Mouse (Mus musculus) MEL (cell line): ENCODE results near the gene Ube2g1. TPM values are rescaled to one million over a fixed set of nuclear protein-coding genes. Genes with fewer than 3 reads are reported as not detected.

ENCODE experiments used
- DNase-seq: peaks from one replicate; pipeline ENCODE4 v3.0.0; 2011; ENCODE audit warnings: low read depth, low spot score
- H3K27ac ChIP-seq: 2 replicates; pipeline ENCODE4 v1.5.1; 2012; ENCODE audit warnings: low read depth, mild to moderate bottlenecking, control low read depth, low read length, moderate library complexity; ENCODE audit not compliant: control insufficient read depth
- H3K27me3 ChIP-seq, 2 experiments: fragments of 150-350 bp in 1 of 2; sonication (generic) in 1 of 2; 2 replicates each; pipeline ENCODE4 v1.6.1; 2012; ENCODE audit warnings: low read length in 2 of 2, mild to moderate bottlenecking in 2 of 2, improper control_type of control experiment in 1 of 2, moderate library complexity in 1 of 2; ENCODE audit not compliant: insufficient read depth in 2 of 2, control insufficient read depth in 1 of 2
- H3K36me3 ChIP-seq, 2 experiments: 2 replicates each; pipeline ENCODE4 v1.6.1; 2012 to 2014; ENCODE audit warnings: low read length in 2 of 2, improper control_type of control experiment in 1 of 2, inconsistent platforms in 1 of 2, mild to moderate bottlenecking in 1 of 2; ENCODE audit not compliant: insufficient read depth in 2 of 2, control insufficient read depth in 1 of 2
- H3K4me1 ChIP-seq, 2 experiments: fragments of 150-350 bp in 1 of 2; sonication (generic) in 1 of 2; 2 replicates each; pipeline ENCODE4 v1.6.1; 2012; ENCODE audit warnings: low read length in 2 of 2, improper control_type of control experiment in 1 of 2, mild to moderate bottlenecking in 1 of 2; ENCODE audit not compliant: insufficient read depth in 2 of 2, control insufficient read depth in 1 of 2
- H3K4me3 ChIP-seq, 2 experiments: fragments of 150-350 bp in 1 of 2; sonication (generic) in 1 of 2; 2 replicates each; pipeline ENCODE4 v1.5.1; 2012; ENCODE audit warnings: low read depth in 2 of 2, low read length in 2 of 2, mild to moderate bottlenecking in 2 of 2, moderate library complexity in 2 of 2, control low read depth in 1 of 2, improper control_type of control experiment in 1 of 2; ENCODE audit not compliant: control insufficient read depth in 1 of 2, insufficient read depth in 1 of 2
- H3K79me2 ChIP-seq: 2 replicates; pipeline ENCODE4 v1.6.1; 2012; ENCODE audit warnings: mild to moderate bottlenecking, low read length, moderate library complexity; ENCODE audit not compliant: control insufficient read depth, poor library complexity, insufficient read depth
- H3K9ac ChIP-seq: 2 replicates; pipeline ENCODE4 v1.6.1; 2012; ENCODE audit warnings: low read depth, mild to moderate bottlenecking, control low read depth, low read length, moderate library complexity; ENCODE audit not compliant: control insufficient read depth, poor library complexity, severe bottlenecking
- H3K9me3 ChIP-seq: fragments of 150-350 bp; sonication (generic); replicated peaks from 2 replicates; pipeline ENCODE4 v1.6.1; 2012; ENCODE audit warnings: mild to moderate bottlenecking, low read length, improper control_type of control experiment, moderate library complexity; ENCODE audit not compliant: insufficient read depth
- BHLHE40 ChIP-seq: IDR thresholded peaks from 2 replicates; pipeline ENCODE4 v1.6.1; 2012; ENCODE audit warnings: low read depth, mild to moderate bottlenecking, inconsistent platforms, low read length, improper control_type of control experiment, borderline replicate concordance
- CHD1 ChIP-seq: IDR thresholded peaks from 2 replicates; pipeline ENCODE4 v1.6.1; 2012; ENCODE audit warnings: low read depth, mild to moderate bottlenecking, inconsistent platforms, low read length, improper control_type of control experiment
- CHD2 ChIP-seq: IDR thresholded peaks from 2 replicates; pipeline ENCODE4 v1.6.1; 2011; ENCODE audit warnings: low read length, improper control_type of control experiment
- CTCF ChIP-seq, 3 experiments: IDR thresholded peaks in 2 of 3; conservative IDR thresholded peaks in 1 of 3; 2 replicates each; pipeline ENCODE4 v1.5.1; 2011 to 2012; ENCODE audit warnings: low read length in 3 of 3, low read depth in 2 of 3, mild to moderate bottlenecking in 2 of 3, improper control_type of control experiment in 1 of 3, inconsistent platforms in 1 of 3, mixed read lengths in 1 of 3, moderate library complexity in 1 of 3; ENCODE audit not compliant: control insufficient read depth in 1 of 3, insufficient read depth in 1 of 3, poor library complexity in 1 of 3, severe bottlenecking in 1 of 3
- ELF1 ChIP-seq: IDR thresholded peaks from 2 replicates; pipeline ENCODE4 v1.6.1; 2014; ENCODE audit warnings: low read depth, mild to moderate bottlenecking, inconsistent platforms, low read length, improper control_type of control experiment, moderate library complexity
- EP300 ChIP-seq, 2 experiments: IDR thresholded peaks; 2 replicates each; pipeline ENCODE4 v1.6.1; 2011; ENCODE audit warnings: improper control_type of control experiment in 2 of 2, low read length in 2 of 2, low read depth in 1 of 2, mild to moderate bottlenecking in 1 of 2
- GABPA ChIP-seq: IDR thresholded peaks from 2 replicates; pipeline ENCODE4 v1.6.1; 2012; ENCODE audit warnings: low read depth, mild to moderate bottlenecking, inconsistent platforms, low read length, improper control_type of control experiment, moderate library complexity
- JUND ChIP-seq: IDR thresholded peaks from 2 replicates; pipeline ENCODE4 v1.6.1; 2011; ENCODE audit warnings: low read depth, mild to moderate bottlenecking, improper control_type of control experiment, low read length
- KAT2A ChIP-seq: conservative IDR thresholded peaks from 2 replicates; pipeline ENCODE4 v1.6.1; 2012; ENCODE audit warnings: low read depth, low read length, improper control_type of control experiment, inconsistent platforms
- MAFK ChIP-seq: IDR thresholded peaks from 2 replicates; pipeline ENCODE4 v1.6.1; 2011; ENCODE audit warnings: low read depth, mild to moderate bottlenecking, low read length, improper control_type of control experiment, borderline replicate concordance
- MAX ChIP-seq: IDR thresholded peaks from 2 replicates; pipeline ENCODE4 v1.6.1; 2011; ENCODE audit warnings: low read length, improper control_type of control experiment
- MAZ ChIP-seq: IDR thresholded peaks from 2 replicates; pipeline ENCODE4 v1.6.1; 2012; ENCODE audit warnings: low read depth, mild to moderate bottlenecking, inconsistent platforms, low read length, improper control_type of control experiment
- MXI1 ChIP-seq: IDR thresholded peaks from 2 replicates; pipeline ENCODE4 v1.6.1; 2011; ENCODE audit warnings: mild to moderate bottlenecking, low read depth, low read length, improper control_type of control experiment
- MYC ChIP-seq: IDR thresholded peaks from 2 replicates; pipeline ENCODE4 v1.6.1; 2011; ENCODE audit warnings: low read depth, mild to moderate bottlenecking, low read length, improper control_type of control experiment, moderate library complexity
- NELFE ChIP-seq: IDR thresholded peaks from 2 replicates; pipeline ENCODE4 v1.6.1; 2011; ENCODE audit warnings: low read depth, low read length, improper control_type of control experiment
- NRF1 ChIP-seq: IDR thresholded peaks from 2 replicates; pipeline ENCODE4 v1.6.1; 2014; ENCODE audit warnings: low read depth, mild to moderate bottlenecking, inconsistent platforms, low read length, improper control_type of control experiment, moderate library complexity; ENCODE audit not compliant: poor library complexity, insufficient read depth, severe bottlenecking
- POLR2A ChIP-seq, 2 experiments: IDR thresholded peaks; 2 replicates each; pipeline ENCODE4 v1.6.1; 2011 to 2012; ENCODE audit warnings: low read length in 2 of 2, mild to moderate bottlenecking in 2 of 2, control low read depth in 1 of 2, improper control_type of control experiment in 1 of 2, low read depth in 1 of 2, moderate library complexity in 1 of 2; ENCODE audit not compliant: control insufficient read depth in 1 of 2, insufficient read depth in 1 of 2, poor library complexity in 1 of 2
- POLR2AphosphoS2 ChIP-seq: IDR thresholded peaks from 2 replicates; pipeline ENCODE4 v1.6.1; 2011; ENCODE audit warnings: low read length, improper control_type of control experiment
- POLR2AphosphoS5 ChIP-seq: IDR thresholded peaks from 2 replicates; pipeline ENCODE4 v1.6.1; 2012; ENCODE audit warnings: low read depth, borderline replicate concordance, mild to moderate bottlenecking, inconsistent platforms, low read length, moderate library complexity, mixed read lengths
- RAD21 ChIP-seq: IDR thresholded peaks from 2 replicates; pipeline ENCODE4 v1.6.1; 2011; ENCODE audit warnings: mild to moderate bottlenecking, low read depth, low read length, improper control_type of control experiment
- RCOR1 ChIP-seq: IDR thresholded peaks from 2 replicates; pipeline ENCODE4 v1.6.1; 2012; ENCODE audit warnings: low read depth, mild to moderate bottlenecking, inconsistent platforms, low read length, improper control_type of control experiment
- SIN3A ChIP-seq: IDR thresholded peaks from 2 replicates; pipeline ENCODE4 v1.6.1; 2012; ENCODE audit warnings: low read length, improper control_type of control experiment, inconsistent platforms
- TBP ChIP-seq: IDR thresholded peaks from 2 replicates; pipeline ENCODE4 v1.8.0; 2011; ENCODE audit warnings: low read depth, low read length, improper control_type of control experiment
- TCF12 ChIP-seq: IDR thresholded peaks from 2 replicates; pipeline ENCODE4 v1.6.1; 2014; ENCODE audit warnings: low read depth, mild to moderate bottlenecking, inconsistent platforms, low read length, improper control_type of control experiment, moderate library complexity
- UBTF ChIP-seq: IDR thresholded peaks from 2 replicates; pipeline ENCODE4 v1.6.1; 2012; ENCODE audit warnings: low read depth, mild to moderate bottlenecking, inconsistent platforms, low read length, improper control_type of control experiment, moderate library complexity, borderline replicate concordance; ENCODE audit not compliant: insufficient read depth
- USF1 ChIP-seq: IDR thresholded peaks from 2 replicates; pipeline ENCODE4 v1.6.1; 2014; ENCODE audit warnings: low read depth, mild to moderate bottlenecking, inconsistent platforms, low read length, improper control_type of control experiment, moderate library complexity
- ZC3H11A ChIP-seq: IDR thresholded peaks from 2 replicates; pipeline ENCODE4 v1.6.1; 2012; ENCODE audit warnings: low read depth, mild to moderate bottlenecking, inconsistent platforms, low read length, improper control_type of control experiment
- ZKSCAN1 ChIP-seq: IDR thresholded peaks from 2 replicates; pipeline ENCODE4 v1.6.1; 2012; ENCODE audit warnings: low read depth, mild to moderate bottlenecking, inconsistent platforms, low read length, improper control_type of control experiment, moderate library complexity
- ZMIZ1 ChIP-seq: IDR thresholded peaks from 2 replicates; pipeline ENCODE4 v1.6.1; 2012; ENCODE audit warnings: low read depth, mild to moderate bottlenecking, inconsistent platforms, low read length, improper control_type of control experiment, moderate library complexity
- polyA plus RNA-seq, 2 experiments: library from polyadenylated mRNA; stranded (reverse) in 1 of 2; unstranded in 1 of 2; fragments of >175 nt in 1 of 2; fragments of >200 nt in 1 of 2; gene quantifications; 2 replicates each; pipeline versions ENCODE4 v1.2.1 to v1.2.4; 2012; ENCODE audit warnings: low replicate concordance in 2 of 2, low read depth in 1 of 2; ENCODE audit not compliant: insufficient read length in 2 of 2, insufficient read depth in 1 of 2, missing spikeins in 1 of 2
- total RNA-seq: library from RNA; depleted of rRNA; stranded (reverse); fragments of 300-350 nt; gene quantifications from 2 replicates; pipeline ENCODE4 v1.2.3, GENCODE M21; 2012

Gene Ube2g1
- total and polyA plus RNA-seq, 3 experiments = 26.6 to 38.1 (median 38.0) TPM

DNA sequence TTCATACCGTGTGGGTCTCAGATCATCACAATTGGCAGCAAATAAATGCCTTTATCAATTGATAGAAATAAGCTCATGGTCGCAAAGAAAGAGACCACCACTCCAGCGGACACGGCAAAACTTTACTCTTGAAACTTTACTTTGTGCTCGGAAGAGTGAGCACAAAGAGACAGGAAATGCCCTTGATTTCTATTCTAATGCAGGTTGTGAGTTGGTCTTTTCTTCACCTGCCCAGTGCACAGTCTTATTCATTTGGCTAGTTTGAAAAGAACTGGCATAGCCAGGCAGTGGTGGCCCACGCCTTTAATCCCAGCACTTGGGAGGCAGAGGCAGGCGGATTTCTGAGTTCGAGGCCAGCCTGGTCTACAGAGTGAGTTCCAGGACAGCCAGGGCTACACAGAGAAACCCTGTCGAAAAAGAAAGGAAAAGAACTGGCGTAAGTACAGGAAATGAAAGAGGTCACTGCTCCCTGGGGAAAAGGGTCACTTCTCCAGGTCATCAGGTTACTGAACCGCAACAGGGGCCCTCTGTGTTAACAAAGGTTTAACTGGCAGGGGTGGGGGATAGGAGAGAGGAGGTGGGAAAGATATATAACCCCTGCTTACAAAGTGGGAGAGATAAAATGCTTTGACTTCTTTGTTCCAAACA is 37.3 kb upstream of the Ube2g1 start:
- H3K9me3 ChIP-seq = no peaks in the 10 kb centered on the region
- no peak for DNase-seq
- no peak overlapping the region for H3K4me3 ChIP-seq
- no peak overlapping the region for H3K27ac ChIP-seq
- no peaks in the 10 kb centered on the region for H3K27me3 ChIP-seq
- H3K9ac ChIP-seq = no peak overlapping the region
- no peaks in the 10 kb centered on the region for H3K79me2 ChIP-seq
- TF ChIP-seq JUND = no peak
- TF ChIP-seq USF1 = no peak
- TF ChIP-seq MAFK = no peak
- no peak for TF ChIP-seq CTCF (IDR thresholded peaks at IDR 0.05 in 2 of 3, conservative IDR thresholded peaks at IDR 0.05 in 1 of 3; ENCODE audit: control insufficient read depth in 1 of 3, insufficient read depth in 1 of 3, low read depth in 2 of 3, low read length in 3 of 3, poor library complexity in 1 of 3, severe bottlenecking in 1 of 3)
- no peak for TF ChIP-seq MYC
- no peak for TF ChIP-seq ZKSCAN1
- TF ChIP-seq CHD2 = no peak
- no peaks in the 10 kb centered on the region for H3K36me3 ChIP-seq
- H3K4me1 ChIP-seq = peaks cover 0 to 2% of the 10 kb centered on the region in 2 experiments; a peak in 1 of 4 replicates

DNA sequence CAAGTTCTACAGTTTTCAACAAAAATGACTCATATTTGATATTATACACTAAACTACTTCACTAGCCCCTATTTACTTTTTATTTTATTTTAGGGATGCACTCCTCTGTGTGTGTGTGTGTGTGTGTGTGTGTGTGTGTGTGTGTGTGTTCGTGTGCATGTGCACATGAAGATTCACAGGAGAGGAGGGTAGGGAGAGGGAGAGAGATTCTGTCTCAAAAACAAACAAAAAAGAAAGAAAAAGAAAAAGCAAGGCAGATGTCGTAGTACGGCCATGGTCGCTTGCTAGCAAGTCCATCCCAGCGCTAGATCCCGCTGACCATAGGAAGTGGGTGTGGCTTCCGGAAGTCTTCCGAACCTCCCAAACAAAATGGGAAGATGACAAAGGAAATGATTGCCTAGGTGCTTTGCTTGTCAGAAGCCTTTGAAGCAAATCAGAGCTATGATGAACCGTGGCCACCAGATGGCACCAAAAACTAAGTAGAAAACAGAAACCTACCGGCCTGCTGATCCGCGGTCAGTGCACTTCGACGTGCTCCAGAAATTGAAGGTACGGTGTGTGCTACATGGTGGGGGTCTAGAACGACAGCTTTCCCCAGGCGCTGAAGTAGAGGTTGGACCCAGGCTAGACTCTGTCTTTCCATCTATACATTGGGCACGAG is 36.6 kb upstream of the Ube2g1 start:
- H3K27me3 ChIP-seq = no peaks in the 10 kb centered on the region
- H3K27ac ChIP-seq = no peak overlapping the region
- H3K79me2 ChIP-seq = no peaks in the 10 kb centered on the region
- H3K9ac ChIP-seq = 0 out of 2 replicates have a peak overlapping the region, but pooled peaks have one; percentile 25
- peaks cover 0 to 2% of the 10 kb centered on the region in 2 experiments; a peak in 1 of 4 replicates for H3K4me1 ChIP-seq
- H3K36me3 ChIP-seq = no peaks in the 10 kb centered on the region
- DNase-seq = peak; percentile 94
- no peaks in the 10 kb centered on the region for H3K9me3 ChIP-seq
- H3K4me3 ChIP-seq = peak overlapping the region; percentile 43 to 50; a peak in 2 of 4 replicates
- TF ChIP-seq ZC3H11A = peak; percentile 92
- TF ChIP-seq ELF1 = no peak
- TF ChIP-seq POLR2A (IDR thresholded peaks at IDR 0.05; ENCODE audit: control insufficient read depth in 1 of 2, insufficient read depth in 1 of 2, low read depth in 1 of 2, low read length in 2 of 2, poor library complexity in 1 of 2) = no peak
- TF ChIP-seq CTCF (IDR thresholded peaks at IDR 0.05 in 2 of 3, conservative IDR thresholded peaks at IDR 0.05 in 1 of 3; ENCODE audit: control insufficient read depth in 1 of 3, insufficient read depth in 1 of 3, low read depth in 2 of 3, low read length in 3 of 3, poor library complexity in 1 of 3, severe bottlenecking in 1 of 3) = peak; percentile 61 to 97 (median 78); a peak in 5 of 6 replicates
- TF ChIP-seq NRF1 = no peak
- no peak for TF ChIP-seq USF1
- TF ChIP-seq POLR2AphosphoS5 = no peak
- no peak for TF ChIP-seq ZMIZ1
- TF ChIP-seq NELFE = no peak
- no peak for TF ChIP-seq MAX
- no peak for TF ChIP-seq TCF12
- TF ChIP-seq POLR2AphosphoS2 = no peak
- no peak for TF ChIP-seq CHD1
- TF ChIP-seq UBTF = no peak
- TF ChIP-seq MAFK = no peak
- no peak for TF ChIP-seq RCOR1
- no peak for TF ChIP-seq EP300 (IDR thresholded peaks at IDR 0.05; ENCODE audit: low read depth in 1 of 2, low read length in 2 of 2)
- TF ChIP-seq BHLHE40 = no peak
- peak; percentile 42; the same call in 1 of the 2 replicates for TF ChIP-seq MXI1
- no peak for TF ChIP-seq GABPA
- no peak for TF ChIP-seq ZKSCAN1
- no peak for TF ChIP-seq KAT2A
- no peak for TF ChIP-seq TBP
- 0 out of 2 replicates have a peak, but pooled peaks have one; percentile 16 for TF ChIP-seq MAZ
- peak; percentile 99 for TF ChIP-seq RAD21
- no peak for TF ChIP-seq JUND
- TF ChIP-seq SIN3A = peak; percentile 69; the same call in 1 of the 2 replicates
